Mouse (Mus musculus): ENCODE data around the gene Ap2a2.

Ap2a2 gene

DNA sequence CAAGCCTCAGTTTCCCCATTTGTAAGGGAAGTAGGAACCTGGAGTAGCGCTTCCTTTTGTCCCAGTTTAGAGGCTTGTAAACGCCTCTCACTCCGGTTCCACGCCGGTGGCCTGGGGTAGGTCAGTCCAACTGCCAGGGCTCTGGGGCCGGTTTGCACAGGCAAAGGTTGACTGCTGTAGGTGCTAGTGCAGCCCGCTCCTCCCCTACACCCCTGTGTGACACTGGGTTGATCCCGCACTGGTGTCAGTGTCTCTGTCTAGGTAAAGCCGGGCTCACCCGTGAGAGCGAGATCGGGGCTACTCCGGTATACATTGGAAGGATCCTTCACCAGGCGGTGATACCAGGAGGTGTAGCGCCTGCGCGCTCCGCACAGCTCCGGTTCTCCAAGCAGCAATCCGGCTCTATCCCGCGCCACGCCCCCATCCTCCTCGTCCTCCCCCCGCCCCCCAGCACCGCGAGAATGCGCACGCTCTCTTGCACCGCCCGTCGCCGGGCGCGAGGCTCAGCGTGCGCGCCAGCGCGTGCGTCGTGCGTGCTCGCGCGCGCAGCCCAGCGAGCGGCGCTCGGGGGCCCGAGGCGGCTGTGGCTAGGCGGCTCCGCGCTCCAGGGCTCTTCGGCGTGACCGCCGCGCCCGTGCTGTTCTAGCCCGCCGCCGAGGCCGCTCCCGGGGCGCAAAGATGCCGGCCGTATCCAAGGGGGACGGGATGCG lies at the start of gene Ap2a2:
Ap2a2 (plus strand) TSS at position 492 of the 710 bp plus-strand sequence.
- DNase-seq (ENCODE audit: low spot score in 2 of 2): peak; percentile 95

DNA sequence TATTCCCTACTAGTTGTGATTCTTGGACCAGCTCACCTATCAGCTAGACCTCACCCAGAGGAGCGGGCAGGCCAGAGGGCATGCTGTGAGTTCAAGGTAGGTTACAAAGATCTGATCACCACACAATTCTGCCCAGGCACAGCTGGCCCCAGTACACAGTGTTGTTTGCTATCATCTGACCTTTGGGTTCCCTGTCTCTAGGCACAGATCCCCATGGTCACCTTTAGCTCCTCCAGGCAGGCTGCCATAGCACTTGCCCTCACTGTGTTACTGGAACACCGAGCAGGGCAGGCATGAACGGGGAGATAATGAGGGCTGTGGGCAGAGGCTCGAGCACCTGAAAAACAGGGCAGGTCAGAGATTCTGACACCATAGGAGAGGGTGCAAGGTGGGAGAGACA lies 44.3 kb upstream of the Ap2a2 start:
- no peak for DNase-seq (ENCODE audit: low spot score in 2 of 2)

GRCm38 (mm10) chr7:141518296-141518695 lies 43.7 kb upstream of the Ap2a2 start:
- DNase-seq (ENCODE audit: low spot score in 2 of 2): no peak

DNA sequence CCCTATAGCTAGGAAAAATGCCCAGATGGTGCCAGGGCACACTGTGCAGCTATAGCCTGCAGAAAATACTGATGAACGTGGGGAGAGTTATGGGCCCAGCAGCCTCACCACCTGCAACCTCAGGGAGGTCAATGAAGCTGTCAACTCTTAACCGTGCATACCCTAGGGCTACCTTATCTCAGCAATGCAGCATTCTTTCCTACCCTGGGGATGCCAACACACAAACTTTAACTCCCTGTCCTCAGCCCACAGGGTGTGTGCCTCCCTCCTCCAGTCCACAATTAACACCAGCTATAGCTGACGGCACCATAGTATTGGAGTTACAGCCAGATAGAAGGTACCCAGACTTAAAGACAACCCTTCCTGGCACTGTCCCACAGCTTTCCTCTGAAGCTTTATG lies 43.0 kb upstream of the Ap2a2 start:
- no peak for DNase-seq (ENCODE audit: low spot score in 2 of 2)

- no peak for DNase-seq (ENCODE audit: low spot score in 2 of 2)
Measured at GRCm38 (mm10) chr7:141519795-141520194, 42.2 kb upstream of the Ap2a2 start.

- DNase-seq (ENCODE audit: low spot score in 2 of 2): no peak
Measured at GRCm38 (mm10) chr7:141523007-141523406, 39.0 kb upstream of the Ap2a2 start.

DNA sequence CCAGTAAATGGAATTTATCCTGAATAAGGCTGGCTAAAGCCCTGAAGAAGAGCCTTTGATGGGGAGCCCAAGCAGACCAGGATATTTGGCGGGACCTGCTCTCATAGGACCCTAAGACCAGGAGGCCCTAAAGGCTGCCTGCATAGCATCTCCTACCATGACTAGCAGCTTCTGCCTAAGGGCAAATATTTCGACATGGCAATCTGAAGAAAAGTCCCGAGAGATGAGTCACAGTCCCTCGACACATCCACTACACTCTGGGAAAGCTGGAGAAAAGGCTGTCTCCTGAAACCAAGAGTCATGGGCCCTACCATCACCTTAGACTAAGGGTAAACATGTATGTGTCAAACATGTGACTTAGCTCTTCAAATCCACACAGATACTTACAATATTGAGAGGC lies 37.7 kb upstream of the Ap2a2 start:
- DNase-seq (ENCODE audit: low spot score in 2 of 2): peak in 1 of 2 experiments; percentile 19

DNA sequence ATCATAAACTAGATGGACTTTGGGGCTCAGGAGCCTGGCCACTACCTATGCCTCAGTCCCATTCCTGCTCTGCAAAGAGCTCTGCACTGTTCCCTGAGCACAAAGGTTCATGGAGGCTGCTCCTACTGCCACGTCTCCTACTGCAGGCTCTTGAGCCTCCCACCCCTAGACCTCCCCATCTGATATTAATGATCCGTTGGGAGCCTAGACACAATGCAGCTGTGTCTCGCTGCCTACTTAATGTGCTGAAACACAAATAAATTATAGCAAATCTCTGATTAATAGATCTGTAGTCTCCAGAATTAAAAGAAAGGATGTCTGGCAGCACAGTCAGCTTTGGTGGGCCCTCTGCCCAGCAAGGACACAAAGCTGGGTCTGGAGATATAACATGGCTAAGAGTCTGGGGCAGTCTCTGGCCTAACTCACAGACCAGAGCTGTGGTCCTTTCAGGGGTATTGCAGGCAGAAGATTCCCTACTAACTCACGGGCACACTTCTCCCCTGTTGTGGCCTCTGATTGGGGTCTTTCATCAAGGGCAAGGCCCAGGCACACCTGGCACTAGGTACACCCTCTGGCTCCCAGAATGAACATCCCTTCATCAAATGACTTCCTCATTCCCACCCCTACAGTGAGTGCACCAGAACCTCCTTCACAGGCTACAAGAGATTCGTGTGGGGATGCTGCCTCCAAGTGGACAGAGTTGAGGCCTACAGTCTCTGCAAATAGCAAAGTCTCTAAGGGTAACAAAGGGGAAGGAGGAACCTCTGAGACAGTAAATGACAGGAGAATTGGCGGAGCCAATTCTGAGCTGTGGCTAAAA lies 37.0 kb upstream of the Ap2a2 start:
- DNase-seq (ENCODE audit: low spot score in 2 of 2): peak; percentile 85 to 89

DNA sequence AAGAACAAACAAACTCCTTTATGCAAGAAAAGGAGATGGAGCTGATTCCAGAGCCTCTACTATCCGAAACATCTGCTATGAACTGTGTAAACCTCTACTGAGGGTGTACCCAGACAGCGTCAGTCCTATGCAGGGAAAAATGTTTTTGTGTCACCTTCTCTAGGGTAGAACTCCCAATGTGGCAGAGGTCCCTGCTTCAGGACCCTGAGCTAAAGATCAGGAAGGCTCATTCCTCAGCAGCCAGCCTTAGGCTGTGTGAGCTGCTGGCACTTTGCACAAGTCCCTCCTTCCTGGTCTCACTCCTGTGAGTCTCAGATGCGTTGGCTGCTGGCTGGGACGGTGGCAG lies 36.4 kb upstream of the Ap2a2 start:
- peak in 1 of 2 experiments; percentile 24 for DNase-seq (ENCODE audit: low spot score in 2 of 2)

GRCm38 (mm10) chr7:141535570-141535969 lies 26.4 kb upstream of the Ap2a2 start:
- no peak for DNase-seq (ENCODE audit: low spot score in 2 of 2)

DNA sequence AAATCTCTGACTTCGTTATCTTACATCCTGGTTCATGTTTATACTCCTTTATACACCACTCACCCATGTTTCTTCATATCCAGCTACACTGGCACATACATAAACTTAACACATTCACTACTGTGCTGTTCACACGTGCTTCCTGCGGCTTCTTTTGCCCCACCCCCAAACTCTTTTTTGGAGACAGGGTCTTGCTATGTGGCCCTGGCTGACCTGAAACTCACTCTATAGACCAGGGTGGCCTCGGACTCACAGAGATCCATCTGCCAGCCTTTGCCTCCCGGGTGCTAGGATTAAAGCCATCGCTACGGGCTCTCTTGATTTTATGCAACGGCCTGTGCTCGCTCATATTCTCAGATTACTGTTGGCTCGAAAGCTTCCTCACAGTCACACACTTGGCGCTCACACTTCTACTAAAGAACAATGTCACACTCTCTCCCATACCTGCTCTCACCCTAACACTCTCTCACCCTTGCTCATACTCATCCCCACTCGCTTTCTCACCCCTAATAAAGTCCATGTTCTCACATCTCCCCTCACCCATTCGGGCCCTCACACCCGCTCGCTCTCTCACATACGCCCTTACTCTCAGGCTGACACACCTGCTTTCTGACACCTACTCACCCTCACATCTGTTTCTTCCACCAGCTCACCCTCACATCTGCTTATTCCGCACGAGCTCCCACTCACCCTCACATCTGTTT lies 23.0 kb upstream of the Ap2a2 start:
- DNase-seq (ENCODE audit: low spot score in 2 of 2): peak in 1 of 2 experiments; percentile 29

DNA sequence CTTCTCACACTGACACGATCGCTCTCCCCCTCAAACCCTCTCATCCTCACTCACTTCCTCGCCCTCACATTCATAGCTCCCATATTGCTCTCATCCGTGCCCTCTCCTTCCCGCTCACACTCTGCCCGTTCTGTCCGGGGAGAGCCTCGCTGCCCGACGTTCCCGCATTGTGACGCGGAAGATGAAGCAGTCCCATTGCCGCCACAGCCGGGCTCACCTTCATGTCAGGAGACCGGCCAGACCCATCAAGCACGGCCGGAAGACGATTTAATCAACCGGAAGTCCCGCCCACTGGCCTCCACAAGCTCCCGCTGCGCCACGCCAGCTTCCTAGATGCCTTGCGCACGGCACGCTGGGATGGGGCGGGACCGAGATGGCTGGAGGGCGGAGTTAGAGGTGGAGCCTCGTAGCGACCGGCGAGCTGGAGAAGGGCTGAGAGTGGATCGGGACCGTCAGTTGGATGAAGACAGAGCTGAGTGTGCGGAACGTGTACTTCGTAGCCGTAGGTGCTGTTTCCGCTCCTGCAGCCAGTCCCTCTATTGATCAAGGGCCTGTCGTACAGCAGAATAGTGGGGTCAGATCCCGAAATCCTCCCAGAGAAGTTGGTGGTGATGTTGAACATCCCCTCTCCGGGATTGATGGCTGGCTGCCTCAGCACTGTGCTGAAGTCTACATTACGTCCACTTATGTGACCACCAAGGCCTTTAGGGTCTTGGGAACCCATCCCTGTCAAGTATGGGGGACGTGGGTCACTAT lies 22.2 kb upstream of the Ap2a2 start, which contains the start of gene Chid1:
Chid1 (minus strand) TSS at position 302 of the 756 bp plus-strand sequence.
- DNase-seq (ENCODE audit: low spot score in 2 of 2): peak; percentile 98

DNA sequence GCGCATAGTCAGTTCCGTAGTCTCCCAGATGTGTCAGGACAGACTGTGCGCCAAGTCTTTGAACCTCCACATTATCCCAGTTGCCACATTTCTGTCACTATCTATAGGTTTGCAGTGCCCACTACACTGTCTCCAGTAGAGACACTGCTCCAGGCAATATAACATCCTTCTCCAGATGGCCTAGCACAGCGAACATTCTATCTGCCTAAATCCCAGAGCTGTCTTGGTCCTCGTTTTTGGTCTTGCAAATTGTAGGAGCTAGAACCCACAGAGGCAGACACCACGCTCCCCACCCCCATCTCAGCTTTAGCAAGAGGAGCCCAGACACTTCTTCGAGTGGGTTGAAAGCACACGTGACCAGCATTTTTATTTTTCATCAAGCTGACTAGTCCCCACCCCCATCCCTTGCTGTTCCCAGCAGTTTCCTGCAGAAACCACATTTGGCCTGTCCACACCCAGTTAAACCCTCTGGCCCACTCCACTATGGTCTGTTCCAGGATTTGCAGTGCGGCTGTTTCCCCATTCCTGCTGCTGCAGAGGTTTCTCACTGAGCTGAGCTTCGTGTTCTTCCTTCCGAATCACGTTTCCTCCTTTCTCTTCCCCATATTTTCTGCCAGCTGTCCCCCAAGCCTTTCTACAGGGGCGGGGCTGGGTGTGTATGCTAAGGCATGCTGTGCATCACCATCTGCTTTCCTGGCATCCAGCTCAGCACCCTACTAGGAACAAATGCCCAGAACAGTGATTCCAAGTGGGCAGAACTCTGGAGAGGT lies 21.5 kb upstream of the Ap2a2 start:
- DNase-seq (ENCODE audit: low spot score in 2 of 2): peak; percentile 79 to 87

DNA sequence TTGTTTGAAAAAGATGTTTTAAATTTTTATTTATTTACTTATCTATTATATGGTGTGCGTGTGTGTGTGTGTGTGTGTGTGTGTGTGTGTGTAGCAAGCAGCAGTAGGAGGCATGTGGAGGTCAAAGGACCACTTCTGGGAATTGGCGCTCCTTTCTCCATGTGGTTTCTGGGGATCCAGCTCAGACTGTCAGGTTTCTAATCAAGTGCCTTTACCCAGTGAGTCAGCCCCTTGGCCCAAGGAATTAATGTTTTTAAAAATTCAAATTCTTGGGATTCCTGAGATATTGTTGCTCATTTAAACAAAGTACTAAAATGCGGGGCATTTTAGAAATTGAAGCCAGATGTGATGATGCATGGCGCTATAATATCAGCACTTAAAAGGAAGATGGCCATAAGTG lies 20.3 kb upstream of the Ap2a2 start:
- DNase-seq (ENCODE audit: low spot score in 2 of 2): no peak

DNA sequence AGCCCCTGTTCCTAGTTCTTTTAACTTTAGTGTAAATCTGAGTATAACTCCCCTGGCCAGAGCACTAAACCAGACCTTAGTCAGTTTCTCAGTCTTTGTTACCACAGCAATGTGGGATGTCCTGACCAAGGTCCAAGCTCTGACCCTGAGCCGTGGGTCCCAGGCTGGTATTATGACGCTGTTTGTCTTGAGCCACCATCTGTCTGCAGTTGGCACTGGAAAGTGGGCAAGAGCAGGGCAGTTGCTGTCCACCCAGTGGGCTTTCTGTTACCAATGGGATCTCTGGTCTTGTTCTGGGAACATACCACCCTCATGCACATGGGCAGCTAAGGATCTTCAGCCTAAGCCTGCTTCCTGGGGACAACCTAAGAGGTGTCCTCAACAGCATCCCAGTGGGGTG lies 19.4 kb upstream of the Ap2a2 start:
- no peak for DNase-seq (ENCODE audit: low spot score in 2 of 2)

DNA sequence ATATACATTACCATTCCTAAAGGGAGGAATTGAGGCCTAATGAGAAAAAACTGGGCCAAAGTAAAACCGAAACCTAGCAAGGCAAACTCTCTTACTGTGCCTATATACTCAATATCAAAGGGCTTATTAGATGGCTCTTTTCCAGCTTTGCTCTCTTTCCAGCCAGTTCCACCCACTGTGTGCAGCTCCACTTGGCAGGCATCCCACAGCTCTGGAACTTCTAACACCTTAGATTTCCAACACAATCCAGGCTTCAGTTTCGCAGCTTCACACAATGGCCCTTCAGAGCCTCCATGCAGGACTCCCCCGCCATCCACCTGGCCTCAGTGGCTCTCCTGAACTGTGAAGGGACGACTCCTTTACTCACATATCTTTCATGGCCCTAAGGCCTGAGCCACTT lies 17.3 kb upstream of the Ap2a2 start:
- peak in 1 of 2 experiments; percentile 38 for DNase-seq (ENCODE audit: low spot score in 2 of 2)

DNA sequence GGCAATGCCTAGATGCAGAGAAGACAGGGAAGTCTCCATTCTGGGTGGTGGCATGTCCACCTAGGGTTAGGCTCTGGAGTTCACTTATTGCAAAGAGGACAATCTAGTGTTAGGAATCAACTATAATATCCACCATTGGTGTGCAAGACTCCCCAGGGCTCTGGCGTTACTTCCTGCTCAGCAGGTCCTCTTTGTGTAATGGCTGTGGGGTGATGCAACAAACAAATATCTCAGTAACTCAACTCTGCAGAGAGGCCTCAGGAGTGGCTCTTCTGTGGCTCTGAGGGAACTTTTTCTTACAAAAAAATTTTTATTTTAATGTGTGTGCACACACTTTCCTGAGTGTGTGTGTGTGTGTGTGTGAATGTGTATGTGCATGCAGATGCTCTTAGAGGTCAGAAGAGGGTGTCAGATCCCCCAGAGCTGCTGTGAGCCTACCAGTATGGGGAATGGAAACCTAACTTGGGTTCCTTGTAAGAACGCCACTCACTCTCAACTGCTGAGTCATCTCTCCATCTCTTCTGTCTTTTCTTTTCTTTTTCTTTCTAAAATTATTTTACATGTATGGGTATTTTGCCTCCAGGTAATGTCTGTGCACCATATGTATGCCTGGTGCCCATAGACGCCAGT lies 12.4 kb upstream of the Ap2a2 start:
- no peak for DNase-seq (ENCODE audit: low spot score in 2 of 2)

DNA sequence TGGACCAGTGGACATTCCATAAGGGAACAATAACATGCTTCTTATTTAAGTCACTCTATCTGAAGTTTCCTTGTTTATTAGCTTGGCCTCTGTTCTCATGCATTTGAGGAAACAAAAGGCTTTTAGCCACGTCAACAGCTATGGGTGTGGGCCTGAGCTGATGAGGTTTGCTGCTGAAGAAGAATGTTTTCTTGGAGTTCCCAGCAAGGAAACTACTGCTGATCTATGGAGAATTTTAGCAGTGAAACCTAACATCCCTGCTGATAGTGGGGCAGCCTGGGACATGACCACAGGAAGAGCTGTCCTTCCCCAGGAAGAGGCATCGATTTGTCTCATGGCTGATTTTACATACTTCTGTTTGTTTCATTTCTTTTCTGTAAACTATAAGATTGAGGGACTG lies 11.5 kb upstream of the Ap2a2 start:
- no peak for DNase-seq (ENCODE audit: low spot score in 2 of 2)

DNA sequence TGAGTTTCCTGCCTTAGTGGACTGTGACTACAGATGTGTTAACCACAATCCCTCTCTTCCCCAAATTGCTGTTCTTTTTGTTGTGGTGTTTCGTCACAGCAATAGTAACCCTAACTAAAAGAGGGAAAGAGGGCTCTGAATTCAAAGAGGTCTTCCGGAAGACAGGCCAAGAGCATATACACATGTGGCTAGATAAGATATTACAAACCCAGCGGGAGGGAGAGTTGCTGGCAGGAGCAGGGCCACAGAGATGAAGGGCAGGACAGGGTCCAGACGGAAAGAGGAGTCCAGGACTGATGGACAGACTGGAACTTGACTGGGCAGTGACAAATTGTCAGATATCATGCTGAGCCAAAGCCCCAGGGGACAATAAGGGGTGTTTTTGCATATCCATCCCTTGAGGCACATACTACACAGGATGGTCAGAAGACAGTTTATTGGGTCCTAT lies 3.6 kb upstream of the Ap2a2 start:
- no peak for DNase-seq (ENCODE audit: low spot score in 2 of 2)

- no peak for DNase-seq (ENCODE audit: low spot score in 2 of 2)
Measured at GRCm38 (mm10) chr7:141558946-141559345, 3.0 kb upstream of the Ap2a2 start.
